ENCODE assay signal across 8 mouse cellular contexts in genomic region chr10:91180761-91181460, GRCm38 (mm10). TPM values are rescaled to one million over a fixed set of nuclear protein-coding genes. Genes with fewer than 3 reads are reported as not detected.
DNase-seq lines count a peak whose midpoint lies in the region; ATAC-seq and TF ChIP-seq lines count a peak whose summit lies in the region.

TSS of gene Tmpo (minus strand) at chr10:91181315.

- H3K27me3 ChIP-seq in E14TG2a.4 (ENCODE audit: insufficient read depth, low read length), result peaks cover 9% of the 10 kb centered on the region; the same call in 1 of the 2 replicates
- H3K27me3 ChIP-seq in limb, embryonic 13.5 days, result no peaks in the 10 kb centered on the region
- H3K27me3 ChIP-seq in small intestine, adult 2 months (ENCODE audit: control insufficient read depth, insufficient read depth, low read length), result no peaks in the 10 kb centered on the region

- peak within 1 kb of the TSS; percentile 87 for H3K4me3 ChIP-seq in E14TG2a.4 (replicated peaks; ENCODE audit: low read length)
- H3K4me3 ChIP-seq in limb, embryonic 13.5 days, result peak within 1 kb of the TSS; percentile 51
- peak within 1 kb of the TSS; percentile 68 for H3K4me3 ChIP-seq in small intestine, adult 2 months (ENCODE audit: low read depth, low read length)

- peaks cover 57% of the 10 kb centered on the region for H3K4me1 ChIP-seq in E14TG2a.4 (replicated peaks; ENCODE audit: low read depth, low read length)
- peaks cover 24% of the 10 kb centered on the region for H3K4me1 ChIP-seq in limb, embryonic 13.5 days
- peaks cover 9% of the 10 kb centered on the region; the same call in 1 of the 2 replicates for H3K4me1 ChIP-seq in small intestine, adult 2 months (ENCODE audit: control insufficient read depth, insufficient read depth, insufficient read length, low read length)

- 8% methylated on average over 18 of the region's 18 CpGs for WGBS in limb, embryonic 13.5 days
- 3% methylated on average over 18 of the region's 18 CpGs for WGBS in small intestine, adult 2 months

- no peak for TF ChIP-seq CTCF in E14TG2a.4 (conservative IDR thresholded peaks at IDR 0.05; ENCODE audit: low read length)
- TF ChIP-seq CTCF in small intestine, adult 2 months (IDR thresholded peaks at IDR 0.05; ENCODE audit: extremely low read depth, insufficient read length, insufficient replicate concordance, low read depth, low read length), result no peak

- peak within 1 kb of the TSS; percentile 72 for H3K9ac ChIP-seq in limb, embryonic 13.5 days

- H3K27ac ChIP-seq in limb, embryonic 13.5 days, result peak within 1 kb of the TSS; percentile 99
- H3K27ac ChIP-seq in small intestine, adult 2 months (ENCODE audit: insufficient read depth, low read depth, low read length), result peak within 1 kb of the TSS; percentile 98

- DNase-seq in embryo, embryonic 11 days, result peak; percentile 41
- DNase-seq in embryo, embryonic 10.5 days (ENCODE audit: low spot score), result no peak
- no peak for DNase-seq in heart, postnatal 25 days (ENCODE audit: low spot score)
- no peak for DNase-seq in kidney, postnatal 4 days

- no peak for TF ChIP-seq POLR2A in small intestine, adult 2 months (IDR thresholded peaks at IDR 0.05; ENCODE audit: low read depth, low read length)

- intact Hi-C loops in heart, postnatal 25 days (cut with DNase I), result loop anchor here (10.0 kb wide), 1 partner anchor 1834 kb away; no protein-coding TSS in a partner anchor

- no peak for ATAC-seq in erythroid progenitor cell, adult 5-6 weeks (replicated peaks; ENCODE audit: low FRiP score, poor library complexity, severe bottlenecking)
- ATAC-seq in limb, embryonic 13.5 days (ENCODE audit: low FRiP score, low read depth), result no peak

- 0 out of 2 replicates have a peak, but pooled peaks cover 2% of the 10 kb centered on the region for H3K9me3 ChIP-seq in E14TG2a.4 (ENCODE audit: low read length)
- H3K9me3 ChIP-seq in limb, embryonic 13.5 days, result no peaks in the 10 kb centered on the region

- no peaks in the 10 kb centered on the region for H3K36me3 ChIP-seq in E14TG2a.4 (ENCODE audit: insufficient read depth, low read length)
- H3K36me3 ChIP-seq in limb, embryonic 13.5 days, result no peaks in the 10 kb centered on the region
- H3K36me3 ChIP-seq in small intestine, adult 2 months (ENCODE audit: control insufficient read depth, insufficient read depth, low read length), result no peaks in the 10 kb centered on the region

- peak within 1 kb of the TSS; percentile 63 for H3K4me2 ChIP-seq in limb, embryonic 13.5 days (replicated peaks)

RNA-seq across cellular contexts. Expression of gene Tmpo, which starts in this region (rescaled TPM):
- total RNA-seq in erythroid progenitor cell, adult 5-6 weeks (2015; ENCODE audit: low replicate concordance), result 941 and 1,232 TPM in 2 replicates
- 1,337 and 1,570 TPM in 2 replicates for total RNA-seq in erythroid progenitor cell, adult 5-6 weeks (2017; ENCODE audit: low replicate concordance)
- 10 to 100 TPM; 40.1 to 45.7 TPM for total RNA-seq in heart, postnatal 25 days (2021)
- 273 and 275 TPM in 2 replicates for polyA plus RNA-seq in limb, embryonic 13.5 days (2015; fragmentation: Nextera tagmentation; extraction: Ambion mirVana)
- polyA plus RNA-seq in small intestine, adult 2 months (2012; rRNA removed), result 18.5 and 29.0 TPM in 2 replicates

Comparison
In these comparisons a context has a peak if more than half of its experiments do, and no peak if none do; other contexts are left out.
1. RNA of gene Tmpo (total RNA-seq): 941 to 1,570 TPM in erythroid progenitor cell, adult 5-6 weeks; 40.1 to 45.7 TPM in heart, postnatal 25 days; every median in the first group is over 10 times any median in the second.
2. Peak in every context shown above with its lines, with median percentiles within 50 percentile points of each other: H3K4me3 ChIP-seq.